Mouse (Mus musculus) brain, embryonic 18.5 days (tissue): ENCODE measurements around the gene Prr36.

Source experiments
- DNase-seq: peaks from one replicate; pipeline ENCODE4 v3.0.0-alpha.2; 2012; ENCODE audit warnings: low read depth, low spot score

Prr36 gene

DNA sequence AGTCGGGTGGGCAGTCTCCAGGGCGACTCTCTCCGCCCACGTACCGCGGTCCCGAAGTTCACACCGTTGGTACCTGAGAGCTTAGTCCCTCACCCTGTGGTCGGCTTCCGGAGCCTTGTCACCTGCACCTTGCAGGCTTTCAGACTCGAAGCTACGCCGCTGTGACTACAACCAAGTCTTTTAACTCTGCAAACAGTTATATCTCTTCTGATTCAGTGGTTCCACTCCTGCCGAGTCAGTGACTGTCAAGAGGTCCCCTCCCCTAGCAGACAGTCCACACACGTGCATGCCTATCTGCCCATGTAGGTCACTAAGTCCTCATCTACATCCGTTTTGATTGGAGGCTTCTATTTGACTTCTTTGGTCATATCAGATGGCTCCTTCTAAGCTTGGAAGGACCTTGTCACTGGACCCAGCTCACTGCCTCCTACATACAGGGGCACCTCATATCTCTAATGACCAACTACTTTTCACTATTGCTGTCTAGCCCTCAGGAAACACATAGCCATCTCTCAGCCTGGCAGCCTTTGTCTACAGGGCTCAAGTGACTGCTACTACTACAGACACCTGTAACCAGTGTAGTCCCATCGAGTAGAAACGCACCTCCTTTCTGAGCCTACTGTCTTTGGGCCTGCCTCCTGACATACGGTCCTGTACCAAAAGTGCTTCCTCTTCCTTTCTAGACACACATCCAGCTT, 22.1 kb upstream of the Prr36 start:
- no peak for DNase-seq

DNA sequence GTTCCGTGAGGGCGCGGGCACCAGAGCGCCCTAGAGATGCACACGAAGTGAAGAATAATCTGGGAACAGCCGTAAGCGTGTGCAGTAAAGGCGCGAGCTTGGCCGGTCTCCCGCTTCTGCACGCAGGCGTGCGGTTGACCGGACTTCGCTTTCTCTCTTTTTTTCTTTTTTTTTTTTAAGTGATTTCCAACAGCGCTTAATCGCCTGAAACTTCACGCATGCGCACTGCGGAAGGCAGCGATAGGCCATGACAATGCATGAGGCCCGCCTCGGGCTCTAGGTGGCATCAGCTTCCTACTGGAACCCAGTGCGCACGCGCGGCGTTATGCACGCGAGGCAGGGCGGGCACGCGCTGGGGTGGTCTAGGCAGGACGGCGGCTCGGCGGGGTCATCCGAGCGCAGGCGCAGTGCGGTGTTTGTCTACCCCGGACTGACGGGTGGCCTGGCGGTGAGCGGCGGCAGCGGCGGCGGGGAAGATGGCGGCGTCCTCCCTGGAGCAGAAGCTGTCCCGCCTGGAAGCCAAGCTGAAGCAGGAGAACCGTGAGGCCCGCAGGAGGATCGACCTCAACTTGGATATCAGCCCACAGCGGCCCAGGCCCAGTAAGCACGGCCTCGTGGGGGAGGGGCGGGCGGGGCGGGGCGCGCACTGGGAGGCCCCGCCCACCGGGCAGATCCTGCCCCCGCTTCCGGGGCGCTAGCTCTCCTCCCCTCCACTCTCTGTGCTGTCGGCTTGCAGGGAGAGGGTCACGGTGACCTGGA, 21.4 kb upstream of the Prr36 start, which contains the start of the genes Map2k7 and Gm49320:
Gene Map2k7 (plus strand): TSS at position 307 of the 759 bp plus-strand sequence.
Gene Gm49320 (plus strand): TSS at position 432 of the 759 bp plus-strand sequence.
- DNase-seq: peak; percentile 97

DNA sequence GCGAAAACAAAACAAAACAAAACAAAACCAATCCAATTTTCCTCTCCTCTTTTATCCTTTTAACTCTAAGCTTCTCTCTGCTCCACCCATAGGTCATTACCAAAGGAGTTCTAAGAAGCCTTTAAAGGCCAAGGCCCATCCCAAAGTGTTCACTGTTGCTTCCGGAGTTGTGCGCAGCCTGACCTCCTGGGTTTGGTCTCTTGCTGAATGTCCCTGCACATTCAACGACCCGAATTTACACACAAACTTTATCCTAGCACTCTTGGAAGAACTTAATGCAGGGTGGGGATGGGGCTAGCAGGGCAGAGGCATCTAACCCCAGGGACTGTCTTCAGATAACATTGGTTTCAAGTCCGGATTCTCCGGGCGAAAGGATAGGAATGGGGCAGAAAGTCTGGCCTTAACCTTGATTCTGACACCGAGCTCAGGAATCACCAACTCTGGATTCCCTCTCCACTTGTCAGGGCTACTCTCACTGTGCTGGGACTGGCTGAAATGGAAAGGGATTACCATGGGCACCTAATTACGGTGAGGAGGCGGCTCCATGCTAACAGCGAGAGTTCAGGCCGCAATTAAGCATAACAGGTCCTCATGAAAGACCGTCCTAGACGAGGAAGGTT, 20.7 kb upstream of the Prr36 start:
- no peak for DNase-seq

DNA sequence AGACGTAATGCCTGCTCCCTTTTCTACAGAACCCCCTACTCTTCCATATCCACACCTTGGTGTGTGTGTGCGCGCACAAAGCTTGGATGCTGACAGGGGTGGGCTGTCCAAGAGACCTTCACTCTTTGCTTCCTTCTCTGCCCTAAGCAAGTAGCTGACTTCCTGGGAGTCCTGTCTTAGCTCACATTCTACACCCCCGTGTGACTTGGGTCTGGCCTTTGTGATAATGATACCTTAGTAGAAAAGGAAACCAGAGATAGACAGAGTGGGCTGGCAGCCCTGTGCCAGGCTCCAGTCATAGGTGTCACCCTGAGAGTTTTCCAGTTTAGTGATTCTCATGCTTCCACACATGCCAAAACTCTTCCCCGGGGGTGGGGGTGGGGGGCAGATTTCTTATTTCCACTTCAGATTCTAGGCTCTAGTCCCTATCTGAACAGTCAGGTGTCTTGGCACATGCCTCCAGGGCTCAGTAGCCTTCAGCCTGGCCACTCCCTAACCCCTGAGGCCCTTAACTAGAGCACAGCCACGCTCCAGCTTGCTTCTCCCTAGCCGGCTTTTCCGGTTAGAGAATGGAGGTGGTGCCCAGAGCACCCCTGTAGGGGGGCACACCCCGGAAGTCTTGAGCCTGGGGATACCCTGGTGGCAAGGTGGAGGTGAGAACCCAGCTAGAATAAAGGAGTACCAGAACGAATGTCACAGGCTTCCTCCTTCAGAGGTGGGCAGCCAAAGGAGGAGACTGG, 13.5 kb upstream of the Prr36 start:
- DNase-seq: no peak

DNA sequence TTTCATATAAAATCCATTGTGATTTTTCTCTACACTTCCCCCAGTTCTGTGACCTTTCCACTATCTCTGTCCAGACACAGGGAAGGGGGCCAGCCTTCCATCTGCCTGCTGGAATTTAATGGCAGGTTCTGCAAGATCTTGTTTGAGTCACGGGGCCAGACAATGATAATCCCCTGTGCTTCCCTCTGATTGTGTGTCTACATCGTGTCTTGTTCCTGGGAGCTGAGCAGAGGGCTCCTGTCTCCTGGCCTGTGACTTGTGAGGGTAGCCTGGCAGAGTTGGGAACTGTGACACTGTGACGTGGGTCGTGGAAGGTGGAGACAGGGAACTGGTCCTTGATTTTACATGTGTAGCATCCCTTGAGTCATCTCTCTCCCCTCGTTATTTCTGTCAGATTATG, 12.5 kb upstream of the Prr36 start:
- DNase-seq: no peak

DNA sequence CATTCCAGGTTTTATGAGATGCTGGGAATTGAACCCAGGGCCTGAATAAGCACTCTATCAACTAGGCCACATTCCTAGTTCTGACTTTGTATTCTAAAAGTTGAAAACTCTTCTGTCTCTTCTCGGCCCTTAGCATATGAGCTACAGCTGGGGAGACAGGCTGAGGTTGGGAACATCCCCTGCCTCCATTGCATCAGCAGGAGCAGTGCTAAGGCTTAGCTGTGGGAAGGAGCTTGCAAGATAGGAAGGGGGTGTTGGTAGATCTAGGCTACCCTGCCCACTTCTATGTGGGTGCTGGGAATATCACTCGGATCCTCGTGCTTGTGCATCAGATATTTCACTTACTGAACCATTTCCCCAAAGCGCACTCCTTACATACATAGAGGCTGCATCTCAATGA, 10.7 kb upstream of the Prr36 start:
- DNase-seq: no peak

DNA sequence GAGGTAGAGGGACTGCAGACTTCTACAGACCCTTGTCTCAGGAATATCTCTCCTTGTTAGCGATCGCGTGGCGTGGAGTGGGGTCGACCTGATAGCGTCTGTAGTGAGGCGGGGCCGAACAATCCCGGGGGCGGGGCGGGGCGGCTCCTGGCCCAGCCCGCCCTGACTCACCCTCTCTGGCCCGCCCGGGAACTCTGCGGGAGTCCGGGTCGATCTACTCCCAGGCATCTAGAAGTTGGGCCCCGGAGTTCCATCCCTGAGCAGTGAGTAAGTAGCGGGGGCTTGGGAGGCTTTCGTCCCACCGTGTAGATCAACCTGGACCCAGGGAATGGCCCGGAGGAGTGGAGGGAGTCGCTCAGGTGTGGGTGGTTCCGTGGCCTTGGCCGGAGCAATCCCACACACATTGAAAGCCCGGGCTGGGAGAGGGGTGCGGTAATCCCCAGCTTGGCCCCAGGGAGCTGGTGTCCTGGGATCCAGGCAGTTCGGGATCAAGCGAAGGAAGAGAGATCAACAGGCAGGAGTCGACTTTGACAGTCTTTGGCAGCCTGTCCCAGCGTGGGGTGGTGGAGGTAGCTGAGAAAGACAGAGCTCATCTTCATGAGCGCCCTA, 9.6 kb upstream of the Prr36 start, which contains the start of gene Lrrc8e:
Gene Lrrc8e (plus strand): TSS at position 89 of the 609 bp plus-strand sequence.
- no peak for DNase-seq

DNA sequence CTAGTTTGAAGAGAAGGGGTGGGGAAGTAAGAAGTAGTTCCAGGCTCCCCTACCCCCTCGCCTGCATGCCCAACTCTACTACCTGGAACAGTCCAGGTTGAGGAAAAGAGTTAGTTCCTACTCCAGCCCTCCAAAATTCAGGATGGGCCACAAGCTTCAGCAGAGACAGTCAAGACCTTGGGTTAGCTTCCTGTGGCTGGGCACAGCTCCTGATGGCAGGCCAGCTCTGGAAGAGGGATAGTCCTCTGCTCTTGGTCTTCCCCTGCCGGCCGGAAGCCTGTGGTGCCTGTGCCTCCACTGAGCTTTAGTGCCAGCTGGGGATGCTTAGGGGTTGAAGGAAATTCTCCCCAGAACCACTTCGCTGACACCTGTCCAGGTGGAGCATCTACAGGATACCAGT, 9.1 kb upstream of the Prr36 start:
- DNase-seq: no peak

DNA sequence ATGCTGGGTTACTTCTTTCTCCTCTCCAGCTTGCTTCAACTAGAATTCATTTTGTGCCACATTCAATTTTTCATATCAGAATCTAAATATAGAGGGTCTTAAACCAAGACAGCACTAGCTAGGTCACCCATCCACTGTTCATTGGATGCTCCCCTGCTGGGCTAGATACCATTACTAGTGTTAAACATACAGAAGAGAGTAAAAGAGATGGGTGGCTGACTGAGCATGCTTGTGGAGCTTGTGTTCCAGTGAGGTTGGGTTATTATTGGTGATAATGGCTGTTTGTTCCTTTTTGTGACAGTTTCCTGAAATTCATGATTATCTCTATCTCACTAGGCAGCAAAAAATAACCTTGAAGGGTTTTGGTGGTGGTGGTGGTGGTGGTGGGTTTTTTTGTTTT, 4.8 kb upstream of the Prr36 start:
- DNase-seq: no peak

DNA sequence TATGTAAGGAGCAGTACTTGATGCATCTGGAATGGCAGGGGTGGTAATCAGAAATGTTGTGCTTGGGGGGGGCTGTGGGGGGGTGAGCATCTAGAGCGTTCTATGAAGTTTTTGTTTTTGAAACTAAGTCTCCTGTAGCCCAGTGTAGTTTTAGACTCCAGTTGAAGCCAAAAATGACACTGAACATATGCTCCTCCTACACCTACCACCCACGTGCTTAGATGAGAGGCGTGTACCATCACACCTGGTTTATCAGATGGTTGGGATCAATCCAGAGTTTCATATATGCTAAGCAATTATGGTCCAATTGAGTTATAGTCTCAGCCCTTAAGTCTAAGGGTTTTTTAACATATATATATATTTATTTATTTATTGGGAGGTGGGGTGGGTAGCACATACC, 2.4 kb upstream of the Prr36 start:
- no peak for DNase-seq

DNA sequence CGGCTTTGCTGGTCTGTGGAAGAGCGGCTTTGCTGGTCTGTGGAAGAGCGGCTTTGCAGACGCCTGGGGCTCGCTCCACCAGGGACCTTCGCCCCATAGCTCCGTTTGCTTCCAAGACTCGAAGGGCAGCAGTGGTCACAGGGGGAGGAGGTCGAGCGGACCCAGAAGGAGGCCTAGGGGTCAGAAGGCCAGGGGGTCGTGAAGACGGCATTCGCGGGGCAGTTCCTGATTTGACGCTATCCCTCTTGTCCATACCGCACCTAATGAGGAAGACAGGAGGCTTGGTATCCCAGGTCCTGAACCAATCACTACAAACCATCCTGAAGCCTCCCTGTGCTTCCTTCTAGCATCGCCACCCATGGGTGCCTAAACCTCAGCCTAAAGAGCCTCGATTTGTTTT, 963 bp downstream of the Prr36 start:
- no peak for DNase-seq

DNA sequence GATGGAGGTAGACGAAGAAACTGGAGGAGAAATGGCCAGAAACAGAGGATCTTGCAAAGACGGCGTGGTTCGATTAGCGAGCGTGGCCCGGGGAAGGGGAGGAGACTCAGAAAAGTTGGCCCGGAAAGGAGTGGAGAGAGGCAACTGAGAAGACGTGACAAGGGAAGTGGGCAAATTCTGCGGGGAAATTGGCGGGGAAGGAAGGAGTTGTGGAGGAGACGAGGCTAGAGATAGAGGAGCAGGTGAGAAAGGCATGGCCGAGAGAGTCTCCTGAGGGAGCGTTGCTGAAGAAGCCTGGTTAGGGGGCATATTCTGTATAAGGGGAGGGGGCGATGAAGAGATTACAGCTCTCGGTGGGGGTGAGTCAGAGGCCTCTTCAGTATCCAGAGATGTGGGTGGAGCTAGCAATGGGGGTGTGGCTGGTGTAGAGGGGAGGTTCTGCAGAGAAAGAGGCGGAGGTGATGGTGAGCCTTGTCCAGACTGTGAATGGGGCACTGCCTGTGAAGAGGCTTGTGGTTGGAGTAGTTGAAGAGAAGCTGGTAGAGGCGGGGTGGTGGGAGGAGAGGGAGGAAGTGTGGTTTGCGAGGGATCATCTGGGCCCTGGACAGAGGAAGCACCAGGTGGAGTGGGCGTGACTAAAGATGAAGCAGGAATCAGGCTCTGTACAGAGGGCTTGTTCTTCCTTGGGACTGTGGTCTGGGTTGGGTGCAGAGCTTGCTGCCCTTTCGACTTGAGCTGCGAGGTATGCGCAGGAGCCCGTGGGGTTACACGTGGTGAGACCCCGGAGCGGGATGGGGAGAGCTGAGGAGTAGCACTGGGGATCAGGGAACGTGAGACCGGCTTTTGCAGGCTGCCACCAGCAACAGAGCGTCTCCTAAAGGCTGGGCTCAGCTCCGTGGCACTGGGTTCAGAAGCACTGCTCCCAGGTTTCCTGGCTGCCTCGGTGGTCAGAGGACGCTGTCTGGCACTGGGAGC, 3.0 kb downstream of the Prr36 start:
- DNase-seq: no peak

DNA sequence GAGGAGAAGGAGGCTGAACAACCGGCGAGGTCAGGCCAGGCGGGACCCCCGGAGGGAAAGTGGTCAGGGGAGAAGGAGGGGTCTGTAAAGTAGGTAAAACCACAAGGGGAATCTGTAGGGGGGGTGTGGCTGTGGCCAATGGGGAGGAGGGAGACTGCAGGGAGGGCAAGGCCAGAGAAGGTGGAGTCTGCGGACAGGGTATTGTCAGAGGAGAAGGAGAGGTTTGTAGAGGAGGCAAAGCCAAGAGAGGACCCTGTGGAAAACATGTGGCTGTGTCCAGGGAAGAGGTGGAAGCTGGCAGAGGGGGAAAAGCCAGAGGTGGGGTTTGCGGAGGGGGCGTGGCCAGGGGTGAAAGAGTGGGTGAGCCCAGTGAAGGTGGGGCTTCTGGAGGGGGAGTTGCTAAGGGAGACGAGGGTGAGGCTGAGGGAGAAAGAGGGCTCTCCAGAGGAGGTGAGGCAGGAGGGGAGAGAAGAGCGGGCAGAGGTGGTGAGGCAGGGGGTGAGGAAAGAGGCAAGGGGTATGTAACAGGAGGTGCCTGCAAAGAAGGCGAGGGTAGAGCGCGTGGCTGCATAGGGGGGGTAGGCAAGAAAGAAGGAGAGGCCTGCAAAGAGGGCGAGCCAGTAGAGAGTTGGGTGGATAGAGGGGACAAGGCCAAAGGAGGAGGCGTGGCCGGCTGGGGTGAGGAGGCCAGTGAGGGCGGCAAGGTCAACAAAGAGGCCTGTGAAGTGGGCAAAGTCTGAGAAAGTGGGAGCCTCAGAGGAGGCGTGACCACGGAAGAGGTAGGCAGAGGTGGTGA, 3.9 kb downstream of the Prr36 start:
- DNase-seq: no peak

DNA sequence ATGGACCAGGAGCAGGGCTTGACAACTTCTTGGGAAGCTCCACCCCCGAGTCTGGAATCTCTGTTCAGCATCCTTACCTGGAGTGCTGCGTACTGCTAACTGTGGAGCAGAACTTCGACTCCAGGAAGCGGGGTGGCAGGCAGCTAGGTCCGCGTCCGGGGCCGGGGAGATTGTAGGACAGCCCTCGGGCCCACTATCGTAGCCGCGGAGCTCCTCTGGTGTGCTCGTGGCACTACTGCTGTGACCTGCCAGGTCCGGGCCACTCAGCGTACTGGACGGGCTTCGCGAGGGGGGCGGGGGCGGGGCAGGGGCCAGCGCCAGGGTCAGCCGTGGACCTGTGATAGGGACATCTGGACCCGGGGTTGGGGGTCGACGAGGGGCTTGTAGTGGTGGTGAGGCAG, 4.5 kb downstream of the Prr36 start:
- DNase-seq: no peak

DNA sequence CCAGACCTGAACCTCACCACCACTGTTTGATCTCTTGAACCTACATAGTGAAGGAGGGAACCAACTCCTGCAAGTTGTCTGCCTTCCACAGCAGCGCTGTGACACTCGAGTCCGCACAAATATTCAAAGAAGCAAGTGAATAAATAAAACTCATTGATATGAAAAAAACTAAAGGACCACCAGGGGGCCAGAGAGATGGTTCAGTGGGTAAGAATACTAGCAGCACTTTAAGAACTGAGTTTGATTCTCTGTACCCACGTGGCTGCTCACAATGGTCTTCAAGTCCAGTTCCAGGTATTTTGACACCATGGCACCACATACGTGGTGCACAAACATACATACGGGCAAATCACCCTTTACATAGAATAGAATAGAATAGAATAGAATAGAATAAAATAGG, 6.2 kb downstream of the Prr36 start:
- DNase-seq: no peak

DNA sequence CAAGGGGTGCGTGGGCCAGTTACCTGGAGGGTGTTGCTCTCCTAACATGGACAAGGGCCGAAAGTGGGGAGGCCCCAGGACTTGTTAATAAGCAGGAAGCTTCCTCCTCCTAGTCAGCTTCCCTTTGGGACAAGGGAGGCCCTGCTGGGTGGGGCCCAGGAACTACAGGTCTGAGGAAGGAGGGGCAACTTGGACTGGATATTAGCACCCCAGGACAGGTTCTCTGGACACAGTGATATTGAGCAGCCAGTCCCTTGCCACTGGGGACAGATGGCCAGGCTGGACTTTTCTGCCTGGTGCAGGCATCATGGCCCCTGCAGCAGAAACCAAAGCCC, 10.3 kb downstream of the Prr36 start:
- DNase-seq: no peak

DNA sequence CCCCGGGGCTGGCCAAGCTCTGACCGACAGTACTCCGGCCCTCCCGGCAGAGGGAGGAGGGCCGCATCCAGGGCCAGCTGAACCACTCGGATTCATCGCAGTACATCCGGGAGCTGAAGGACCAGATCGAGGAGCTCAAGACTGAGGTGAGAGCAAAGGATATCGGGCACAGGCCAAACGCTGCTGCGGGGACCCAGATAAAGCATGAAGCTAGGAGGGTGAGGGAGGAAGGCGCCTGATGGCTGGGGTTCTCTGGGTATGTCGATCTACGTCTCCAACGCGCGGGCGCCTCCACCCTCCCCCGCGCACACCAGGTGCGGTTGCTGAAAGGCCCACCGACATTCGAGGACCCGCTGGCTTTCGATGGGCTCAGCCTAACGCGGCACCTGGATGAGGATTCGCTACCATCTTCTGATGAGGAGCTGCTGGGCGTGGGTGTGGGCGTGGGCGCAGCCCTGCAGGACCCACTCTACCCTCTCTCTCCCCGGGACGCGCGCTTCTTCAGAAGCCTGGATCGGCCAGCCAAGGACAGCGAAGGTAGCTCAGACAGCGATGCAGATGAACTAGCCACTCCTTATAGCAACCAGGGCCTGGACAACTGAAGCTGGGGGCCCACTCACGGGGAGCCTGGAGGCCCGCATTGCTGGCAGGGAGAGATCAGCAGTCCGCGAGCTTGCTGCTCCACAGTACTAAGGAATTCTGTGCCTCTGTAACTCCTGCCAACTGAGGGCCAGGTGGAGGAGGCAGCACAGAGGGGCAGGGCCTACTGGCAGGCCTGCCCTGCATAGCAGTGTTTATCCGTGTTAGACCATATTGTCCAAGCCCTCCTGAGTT, 10.9 kb downstream of the Prr36 start:
- no peak for DNase-seq

DNA sequence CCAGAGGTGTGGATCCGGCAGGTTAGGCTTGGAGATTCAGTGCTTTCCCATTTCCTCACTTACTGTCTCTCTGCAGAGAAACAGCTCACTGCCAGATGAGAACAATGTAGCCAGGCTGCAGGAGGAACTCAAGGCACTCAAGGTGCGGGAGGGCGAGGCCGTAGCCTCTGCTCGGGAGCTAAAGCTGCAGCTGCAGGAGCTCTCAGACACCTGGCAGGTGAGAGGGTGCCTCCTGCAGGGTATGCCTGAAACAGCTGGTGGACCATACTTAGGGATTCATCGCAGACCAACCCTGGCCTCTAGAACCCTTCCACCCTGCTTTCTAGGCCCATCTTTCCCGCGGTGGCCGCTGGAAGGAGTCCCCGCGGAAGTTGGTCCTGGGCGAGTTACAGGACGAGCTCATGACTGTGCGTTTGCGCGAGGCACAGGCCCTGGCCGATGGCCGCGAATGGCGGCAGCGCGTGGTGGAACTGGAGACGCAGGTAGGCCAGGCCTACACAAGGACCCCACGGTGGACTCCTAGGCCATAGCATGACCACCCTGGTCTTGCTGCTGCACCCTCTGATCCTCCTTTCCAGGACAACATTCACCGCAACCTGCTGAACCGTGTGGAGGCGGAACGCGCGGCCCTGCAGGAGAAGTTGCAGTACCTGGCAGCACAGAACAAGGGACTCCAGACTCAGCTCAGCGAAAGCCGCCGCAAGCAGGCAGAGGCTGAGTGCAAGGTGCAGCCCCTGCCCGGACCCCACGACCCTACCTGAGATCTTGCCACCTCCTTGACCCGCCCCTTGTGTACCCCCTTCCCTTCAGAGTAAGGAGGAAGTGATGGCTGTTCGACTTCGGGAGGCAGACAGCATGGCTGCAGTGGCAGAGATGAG, 11.8 kb downstream of the Prr36 start:
- no peak for DNase-seq
